ENCODE assay signal across 15 mouse cellular contexts in the genomic region with DNA sequence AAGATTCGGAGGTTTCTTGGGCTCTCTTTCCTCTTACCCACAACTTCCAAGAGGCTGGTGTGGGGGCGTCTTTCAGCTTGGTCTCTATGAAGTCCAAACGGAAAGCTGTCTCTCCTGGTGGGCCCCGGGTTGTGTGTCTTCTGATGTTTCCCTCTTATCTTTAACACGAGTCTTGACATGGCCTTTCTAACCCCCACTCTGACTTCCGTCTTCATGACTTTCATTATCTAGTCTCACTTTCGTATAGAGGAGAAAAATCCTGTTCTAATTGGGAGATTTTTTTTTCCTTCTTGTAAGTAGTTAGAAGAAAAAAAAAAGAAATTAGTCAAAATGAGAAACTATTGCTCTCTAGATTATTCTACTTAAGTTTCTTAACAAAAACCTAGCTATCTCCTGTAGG. TPM values are rescaled to one million over a fixed set of nuclear protein-coding genes. Genes with fewer than 3 reads are reported as not detected.
DNase-seq lines count a peak whose midpoint lies in the region; ATAC-seq and TF ChIP-seq lines count a peak whose summit lies in the region.
"Had no signal": no experiment of that assay in that cellular context is flagged by ENCODE, and none has a peak within 500 bp of the region (broad histone marks: within the 10 kb centered on the region; RNA-seq: fewer than 3 reads in every experiment).

No protein-coding gene starts in this region.

- no peak overlapping the region for H3K4me3 ChIP-seq in heart, embryonic 13.5 days
- H3K4me3 ChIP-seq in heart, embryonic 12.5 days: no peak overlapping the region
- peak overlapping the region; percentile 23 for H3K4me3 ChIP-seq in thymus, adult 2 months (ENCODE audit: control insufficient read depth, insufficient read depth, low read length)
- H3K4me3 ChIP-seq in forebrain, embryonic 11.5 days (ENCODE audit: low read depth, low read length): no peak overlapping the region
- H3K4me3 ChIP-seq: embryonic facial prominence, embryonic 10.5 days; forebrain, embryonic 12.5 days; intestine, embryonic 15.5 days; myocyte had no signal

- H3K9ac ChIP-seq in heart, embryonic 13.5 days: peak overlapping the region; percentile 56; the same call in 1 of the 2 replicates
- H3K9ac ChIP-seq in heart, embryonic 12.5 days: no peak overlapping the region
- no peak overlapping the region for H3K9ac ChIP-seq in forebrain, embryonic 11.5 days (ENCODE audit: low read length)
- H3K9ac ChIP-seq: forebrain, embryonic 12.5 days; intestine, embryonic 15.5 days had no signal

- H3K27me3 ChIP-seq in heart, embryonic 13.5 days (replicated peaks): no peaks in the 10 kb centered on the region
- no peaks in the 10 kb centered on the region for H3K27me3 ChIP-seq in heart, embryonic 12.5 days (replicated peaks)
- no peaks in the 10 kb centered on the region for H3K27me3 ChIP-seq in thymus, adult 2 months (ENCODE audit: control insufficient read depth, insufficient read depth, low read length)
- no peaks in the 10 kb centered on the region for H3K27me3 ChIP-seq in splenic B cell, adult 2 months (ENCODE audit: control insufficient read depth, insufficient read depth, low read length, poor library complexity, severe bottlenecking)
- H3K27me3 ChIP-seq in forebrain, embryonic 11.5 days (ENCODE audit: control insufficient read depth, insufficient read depth, low read length): no peaks in the 10 kb centered on the region
- H3K27me3 ChIP-seq: forebrain, embryonic 12.5 days; intestine, embryonic 15.5 days had no signal

- no peak for DNase-seq in thymus, adult 2 months
- DNase-seq in thymus, postnatal 10 days (ENCODE audit: low spot score in 2 of 2): no peak
- DNase-seq in splenic B cell, adult 2 months (ENCODE audit: low read depth, low spot score): peak; percentile 65
- DNase-seq in forebrain, embryonic 11.5 days (ENCODE audit: low spot score): no peak
- DNase-seq in B cell, adult 2 months: no peak
- DNase-seq: adrenal gland, postnatal 36 days; left cerebral cortex, postnatal 4 days; lung, postnatal 4 days had no signal

- no peak for TF ChIP-seq CTCF in thymus, adult 2 months (IDR thresholded peaks at IDR 0.05; ENCODE audit: borderline replicate concordance, control insufficient read depth, extremely low read depth, insufficient read depth, low read length, poor library complexity)

- no peak for TF ChIP-seq POLR2A in thymus, adult 2 months (IDR thresholded peaks at IDR 0.05; ENCODE audit: control insufficient read depth, extremely low read depth, insufficient read depth, low read length, poor library complexity)

- H3K9me3 ChIP-seq in heart, embryonic 13.5 days: no peaks in the 10 kb centered on the region
- H3K9me3 ChIP-seq in heart, embryonic 12.5 days (replicated peaks): no peaks in the 10 kb centered on the region
- H3K9me3 ChIP-seq in forebrain, embryonic 11.5 days (ENCODE audit: control insufficient read depth, low read length): no peaks in the 10 kb centered on the region
- H3K9me3 ChIP-seq: embryonic facial prominence, embryonic 10.5 days; forebrain, embryonic 12.5 days; intestine, embryonic 15.5 days had no signal

- no peak for ATAC-seq in heart, embryonic 13.5 days (ENCODE audit: extremely low read depth, insufficient number of reproducible peaks, low FRiP score, low TSS enrichment)
- no peak for ATAC-seq in heart, embryonic 12.5 days (ENCODE audit: insufficient number of reproducible peaks, low FRiP score)
- ATAC-seq in inflammation-experienced regulatory T-cells, adult 6 months: peak; percentile 79
- ATAC-seq in forebrain, embryonic 11.5 days (replicated peaks; ENCODE audit: low FRiP score): no peak
- ATAC-seq: intestine, embryonic 15.5 days had no signal

- WGBS in heart, embryonic 13.5 days: 36% methylated on average over 7 of the region's 7 CpGs
- WGBS in heart, embryonic 12.5 days: 19% methylated on average over 7 of the region's 7 CpGs
- WGBS in thymus, adult 2 months: 2% methylated on average over 7 of the region's 7 CpGs
- 86% methylated on average over 7 of the region's 7 CpGs for WGBS in forebrain, embryonic 11.5 days

- H3K36me3 ChIP-seq in heart, embryonic 13.5 days: peaks cover 26% of the 10 kb centered on the region
- peaks cover 14% of the 10 kb centered on the region for H3K36me3 ChIP-seq in heart, embryonic 12.5 days
- no peaks in the 10 kb centered on the region for H3K36me3 ChIP-seq in thymus, adult 2 months (ENCODE audit: control insufficient read depth, insufficient read depth, low read length)
- peaks cover 2% of the 10 kb centered on the region; the same call in 1 of the 2 replicates for H3K36me3 ChIP-seq in splenic B cell, adult 2 months (ENCODE audit: control insufficient read depth, insufficient read depth, low read length, poor library complexity, severe bottlenecking)
- no peaks in the 10 kb centered on the region for H3K36me3 ChIP-seq in forebrain, embryonic 11.5 days (ENCODE audit: control insufficient read depth, insufficient read depth, low read length)
- H3K36me3 ChIP-seq: intestine, embryonic 15.5 days had no signal

- peaks cover 98% of the 10 kb centered on the region for H3K4me1 ChIP-seq in heart, embryonic 13.5 days
- peaks cover 94% of the 10 kb centered on the region for H3K4me1 ChIP-seq in heart, embryonic 12.5 days (replicated peaks)
- H3K4me1 ChIP-seq in thymus, adult 2 months (replicated peaks; ENCODE audit: control insufficient read depth, insufficient read depth, low read length): peaks cover 73% of the 10 kb centered on the region
- peaks cover 18% of the 10 kb centered on the region; the same call in 1 of the 2 replicates for H3K4me1 ChIP-seq in forebrain, embryonic 11.5 days (replicated peaks; ENCODE audit: control insufficient read depth, insufficient read depth, low read length)

- 0 out of 2 replicates have a peak overlapping the region, but pooled peaks have one; percentile 24 for H3K27ac ChIP-seq in heart, embryonic 13.5 days (replicated peaks)
- H3K27ac ChIP-seq in heart, embryonic 12.5 days (ENCODE audit: poor library complexity, severe bottlenecking): no peak overlapping the region
- H3K27ac ChIP-seq in thymus, adult 2 months (ENCODE audit: control insufficient read depth, insufficient read depth, low read length): peak overlapping the region; percentile 67
- H3K27ac ChIP-seq in forebrain, embryonic 11.5 days (ENCODE audit: low read depth, low read length): no peak overlapping the region
- H3K27ac ChIP-seq: embryonic facial prominence, embryonic 10.5 days; forebrain, embryonic 12.5 days; intestine, embryonic 15.5 days had no signal

- H3K4me2 ChIP-seq in heart, embryonic 13.5 days: 0 out of 2 replicates have a peak overlapping the region, but pooled peaks have one; percentile 16
- no peak overlapping the region for H3K4me2 ChIP-seq in heart, embryonic 12.5 days
- no peak overlapping the region for H3K4me2 ChIP-seq in forebrain, embryonic 11.5 days (ENCODE audit: low read depth, low read length, severe bottlenecking)
- H3K4me2 ChIP-seq: forebrain, embryonic 12.5 days; intestine, embryonic 15.5 days had no signal

RNA-seq across cellular contexts. Expression of gene Vps37b, which starts 9.7 kb away (rescaled TPM):
- polyA plus RNA-seq in heart, embryonic 13.5 days (2015; fragmentation: Nextera tagmentation; extraction: Ambion mirVana): 51.2 and 52.2 TPM in 2 replicates
- polyA plus RNA-seq in heart, embryonic 12.5 days (2016; fragmentation: Nextera tagmentation; extraction: Ambion mirVana): 61.9 and 64.4 TPM in 2 replicates
- polyA plus RNA-seq in thymus, adult 2 months (2012; rRNA removed): 111 and 119 TPM in 2 replicates
- polyA plus RNA-seq in inflammation-experienced regulatory T-cells, adult 6 months (2017; shearing (Covaris generic)): 10 to 100 TPM; 18.4 to 21.9 (median 18.7) TPM
- 60.2 and 61.4 TPM in 2 replicates for polyA plus RNA-seq in forebrain, embryonic 11.5 days (2014; fragmentation: Nextera tagmentation; extraction: Ambion mirVana)

RNA-seq across cellular contexts. Expression of gene Hip1r, which starts 48.9 kb away (rescaled TPM):
- 4.7 and 5.6 TPM in 2 replicates for polyA plus RNA-seq in heart, embryonic 13.5 days (2015; fragmentation: Nextera tagmentation; extraction: Ambion mirVana)
- 4.8 and 7.5 TPM in 2 replicates for polyA plus RNA-seq in heart, embryonic 12.5 days (2016; fragmentation: Nextera tagmentation; extraction: Ambion mirVana)
- 12.5 and 13.8 TPM in 2 replicates for polyA plus RNA-seq in thymus, adult 2 months (2012; rRNA removed)
- polyA plus RNA-seq in inflammation-experienced regulatory T-cells, adult 6 months (2017; shearing (Covaris generic)): 10 to 100 TPM in 2 of 3 experiments, 1 to 10 TPM in 1; 5.9 to 20.1 (median 14.8) TPM
- 7.3 and 8.6 TPM in 2 replicates for polyA plus RNA-seq in forebrain, embryonic 11.5 days (2014; fragmentation: Nextera tagmentation; extraction: Ambion mirVana)

Comparison
In these comparisons a context has a peak if more than half of its experiments do, and no peak if none do; other contexts are left out.
1. H3K27ac ChIP-seq: peak in heart, embryonic 13.5 days (single experiment) and thymus, adult 2 months (single experiment); none in heart, embryonic 12.5 days (single experiment) and forebrain, embryonic 11.5 days (single experiment).